Mouse (Mus musculus) heart, embryonic 14.5 days (tissue): Measurements from ENCODE around the gene Ccdc194. TPM values are rescaled to one million over a fixed set of nuclear protein-coding genes. Genes with fewer than 3 reads are reported as not detected.
A peak's percentile ranks its signal among the peaks of the same experiment; 100 is the strongest.

Experiments
- ATAC-seq: fragments of 200-750 bp; cut with Nextera tagmentation; 2 replicates; pipeline ENCODE4 v1.8.0; 2017; ENCODE audit warnings: low read depth, moderate TSS enrichment; ENCODE audit not compliant: insufficient number of reproducible peaks, insufficient read depth, low FRiP score
- H3K27ac ChIP-seq, 2 experiments: fragments of 200-500 bp in 1 of 2; fragments of 300-500 bp in 1 of 2; sonication (generic) in 1 of 2; replicated peaks in 1 of 2; 2 replicates each; pipeline ENCODE4 v1.5.1; 2012 to 2014; ENCODE audit warnings: low read depth in 2 of 2, low read length in 2 of 2, control low read depth in 1 of 2, mild to moderate bottlenecking in 1 of 2, mixed read lengths in 1 of 2; ENCODE audit not compliant: control insufficient read depth in 1 of 2, insufficient read depth in 1 of 2
- H3K27me3 ChIP-seq: fragments of 300-500 bp; sonication (generic); 2 replicates; pipeline ENCODE4 v1.6.1; 2014; ENCODE audit warnings: mild to moderate bottlenecking, low read length, control low read depth; ENCODE audit not compliant: control insufficient read depth, insufficient read depth
- H3K36me3 ChIP-seq: fragments of 300-500 bp; sonication (generic); 2 replicates; pipeline ENCODE4 v1.6.1; 2014; ENCODE audit warnings: mild to moderate bottlenecking, control low read depth, low read length, mixed read lengths; ENCODE audit not compliant: control insufficient read depth, insufficient read depth
- H3K4me1 ChIP-seq, 2 experiments: fragments of 200-500 bp in 1 of 2; fragments of 300-500 bp in 1 of 2; sonication (generic) in 1 of 2; 2 replicates each; pipeline ENCODE4 v1.6.1; 2012 to 2014; ENCODE audit warnings: low read length in 2 of 2, control low read depth in 1 of 2, mixed read lengths in 1 of 2; ENCODE audit not compliant: control insufficient read depth in 2 of 2, insufficient read depth in 2 of 2
- H3K4me2 ChIP-seq: fragments of 300-500 bp; sonication (generic); 2 replicates; pipeline ENCODE4 v1.6.1; 2014; ENCODE audit warnings: mild to moderate bottlenecking, low read length
- H3K4me3 ChIP-seq, 2 experiments: fragments of 200-500 bp in 1 of 2; fragments of 300-500 bp in 1 of 2; sonication (generic) in 1 of 2; 2 replicates each; pipeline ENCODE4 v1.5.1; 2012 to 2014; ENCODE audit warnings: low read length in 2 of 2, mild to moderate bottlenecking in 2 of 2, control low read depth in 1 of 2, low read depth in 1 of 2, moderate library complexity in 1 of 2; ENCODE audit not compliant: control insufficient read depth in 1 of 2, insufficient read depth in 1 of 2
- H3K9ac ChIP-seq: fragments of 300-500 bp; sonication (generic); 2 replicates; pipeline ENCODE4 v1.6.1; 2014; ENCODE audit warnings: mild to moderate bottlenecking, low read length
- H3K9me3 ChIP-seq: fragments of 300-500 bp; sonication (generic); 2 replicates; pipeline ENCODE4 v1.6.1; 2016; ENCODE audit warnings: low read length, control low read depth; ENCODE audit not compliant: control insufficient read depth
- WGBS: fragments of 180-500 bp; shearing (Covaris S2); extraction: QIAGEN DNeasy Blood & Tissue Kit; methylation state at CpG from one replicate; pipeline ENCODE4 v1.1.7; 2014; 5-methylcytosine and 5-hydroxymethylcytosine counted together
- polyA plus RNA-seq: library from polyadenylated mRNA; unstranded; fragments of >200 nt; fragmentation: Nextera tagmentation; extraction: Ambion mirVana; gene quantifications from 2 replicates; pipeline ENCODE4 v1.2.1, GENCODE M21; 2014

The Ccdc194 gene
- polyA plus RNA-seq, 1 experiment from 2014 or later: 0.35 TPM

DNA sequence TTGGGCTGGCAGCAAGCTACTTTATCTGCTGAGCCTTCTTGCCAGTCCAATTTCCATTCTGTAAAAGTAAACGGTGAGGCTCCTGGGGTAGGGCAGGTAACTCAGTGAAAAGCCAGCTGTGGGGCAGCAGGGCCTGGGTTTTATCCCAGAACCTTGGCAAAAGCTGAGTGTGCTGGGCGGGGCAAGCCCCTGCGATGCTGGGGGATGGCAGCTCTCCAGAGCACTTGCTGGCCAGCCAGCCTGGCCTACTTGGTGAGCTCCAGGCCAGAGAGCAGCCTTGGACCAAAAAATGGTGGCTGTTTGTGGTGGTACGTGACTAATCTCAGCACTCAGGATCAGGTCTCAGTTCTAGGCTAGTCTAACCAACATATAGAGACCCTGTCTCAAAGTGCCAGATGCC is 19.5 kb downstream of the Ccdc194 start:
- 67% methylated on average over 4 of the region's 4 CpGs for WGBS
- H3K27me3 ChIP-seq: peaks cover 49% of the 10 kb centered on the region
- ATAC-seq: no peak
- no peak overlapping the region for H3K27ac ChIP-seq
- no peak overlapping the region for H3K9ac ChIP-seq
- peaks cover 7 to 8% of the 10 kb centered on the region in 2 experiments; a peak in 3 of 4 replicates for H3K4me1 ChIP-seq
- H3K9me3 ChIP-seq: no peaks in the 10 kb centered on the region
- no peak overlapping the region for H3K4me3 ChIP-seq
- H3K36me3 ChIP-seq: no peaks in the 10 kb centered on the region
- H3K4me2 ChIP-seq: no peak overlapping the region

DNA sequence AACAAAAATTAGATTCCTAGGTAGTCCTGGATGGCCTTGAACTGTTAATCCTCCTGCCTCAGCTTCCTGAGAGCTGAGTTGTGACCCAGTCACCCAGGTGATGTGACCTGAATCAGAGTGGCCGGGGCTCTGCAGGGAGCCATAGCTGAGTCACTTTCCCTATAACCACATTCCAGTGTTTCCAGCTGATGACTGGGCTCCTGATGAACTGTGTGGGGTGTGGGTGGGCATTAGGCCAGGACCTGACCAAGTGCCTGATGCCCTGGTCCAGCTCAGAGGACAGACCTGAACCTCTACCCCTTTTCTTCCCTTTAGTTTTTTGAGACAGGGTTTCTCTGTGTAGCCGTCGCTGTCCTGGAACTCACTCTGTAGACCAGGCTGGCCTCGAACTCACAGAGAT is 20.2 kb downstream of the Ccdc194 start:
- Histone ChIP-seq H3K4me2 (no peak overlapping the region), H3K36me3 (no peaks in the 10 kb centered on the region), H3K4me1 (peaks cover 7 to 8% of the 10 kb centered on the region in 2 experiments; a peak in 3 of 4 replicates), H3K9me3 (no peaks in the 10 kb centered on the region), H3K4me3 (no peak overlapping the region), H3K27me3 (peaks cover 43% of the 10 kb centered on the region), H3K27ac (no peak overlapping the region), H3K9ac (no peak overlapping the region)
- 91% methylated on average over 4 of the region's 4 CpGs for WGBS
- ATAC-seq: no peak

DNA sequence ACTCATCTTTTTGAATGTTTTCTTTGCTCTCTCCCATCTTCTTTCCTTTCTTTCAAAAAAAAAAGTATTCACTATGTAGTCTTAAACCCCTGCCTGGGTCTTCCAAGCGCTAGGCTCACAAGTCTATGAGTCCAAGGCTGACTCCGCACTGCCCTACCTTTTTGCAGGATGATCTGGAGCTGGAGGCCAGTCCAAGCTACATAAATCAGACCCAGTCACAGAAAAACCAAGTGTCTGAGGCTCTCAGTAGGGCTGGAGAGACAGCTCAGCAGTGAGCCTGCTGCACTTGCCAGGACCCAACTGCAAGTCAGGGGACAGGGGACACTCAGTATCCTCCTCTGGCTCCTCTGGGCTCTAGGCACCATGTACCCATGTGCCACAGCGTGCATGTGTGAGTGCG is 21.2 kb downstream of the Ccdc194 start:
- no peak overlapping the region for H3K9ac ChIP-seq
- no peaks in the 10 kb centered on the region for H3K36me3 ChIP-seq
- H3K9me3 ChIP-seq: no peaks in the 10 kb centered on the region
- no peak overlapping the region for H3K4me3 ChIP-seq
- WGBS: 87% methylated on average over 4 of the region's 4 CpGs
- no peak for ATAC-seq
- peaks cover 8 to 12% of the 10 kb centered on the region in 2 experiments; a peak in 3 of 4 replicates for H3K4me1 ChIP-seq
- H3K27ac ChIP-seq: no peak overlapping the region
- no peak overlapping the region for H3K4me2 ChIP-seq
- H3K27me3 ChIP-seq: peaks cover 35% of the 10 kb centered on the region

DNA sequence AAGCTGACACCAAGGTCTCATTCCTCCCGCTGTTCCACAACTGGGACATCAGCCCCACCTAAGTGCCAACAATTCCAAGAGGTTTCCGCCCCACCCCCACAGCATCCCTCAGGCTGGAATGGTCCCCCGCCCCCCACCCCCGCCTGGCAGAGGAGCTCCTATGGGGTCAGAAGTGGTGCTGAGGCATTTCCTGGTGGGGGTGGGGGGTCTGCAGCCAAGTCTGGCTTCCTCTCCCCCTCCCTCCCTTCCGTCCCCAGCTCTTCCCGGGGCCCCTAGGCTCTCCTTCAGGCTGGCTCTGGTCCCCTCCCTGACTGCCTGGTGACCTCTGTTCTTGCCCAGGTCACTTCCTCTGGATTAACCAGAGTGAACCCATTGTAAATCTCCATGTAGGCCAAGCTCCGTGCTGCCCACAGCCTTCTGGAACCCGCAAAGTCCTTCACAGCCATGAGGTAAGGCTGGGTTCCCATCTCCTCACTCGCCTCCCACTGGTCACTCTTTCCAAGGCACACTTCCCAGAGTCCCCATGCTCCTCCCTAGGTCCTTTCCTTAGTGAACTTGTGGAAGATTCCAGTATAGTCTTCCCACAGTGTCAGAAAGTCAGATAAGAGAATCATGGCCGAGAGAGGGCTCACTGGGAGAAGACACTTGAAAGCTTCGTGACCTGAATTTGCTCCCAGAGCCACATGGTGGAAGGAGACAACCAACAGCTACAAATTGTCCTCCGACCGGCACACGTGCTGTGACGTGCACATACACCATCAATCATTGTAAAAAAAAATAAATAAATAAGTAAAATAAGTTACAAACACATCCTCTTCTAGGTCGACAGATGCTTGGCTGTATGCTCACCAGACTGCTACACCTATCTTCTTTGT is 26.5 kb downstream of the Ccdc194 start:
- Histone ChIP-seq H3K9me3 (no peaks in the 10 kb centered on the region), H3K9ac (no peak overlapping the region), H3K4me1 (peaks cover 28 to 52% of the 10 kb centered on the region in 2 experiments), H3K4me3 (no peak overlapping the region), H3K27ac (peak overlapping the region; percentile 55 to 75), H3K36me3 (peaks cover 3% of the 10 kb centered on the region), H3K27me3 (no peaks in the 10 kb centered on the region), H3K4me2 (peak overlapping the region; percentile 12; the same call in 1 of the 2 replicates)
- 30% methylated on average over 14 of the region's 16 CpGs for WGBS
- ATAC-seq: peak; percentile 51

DNA sequence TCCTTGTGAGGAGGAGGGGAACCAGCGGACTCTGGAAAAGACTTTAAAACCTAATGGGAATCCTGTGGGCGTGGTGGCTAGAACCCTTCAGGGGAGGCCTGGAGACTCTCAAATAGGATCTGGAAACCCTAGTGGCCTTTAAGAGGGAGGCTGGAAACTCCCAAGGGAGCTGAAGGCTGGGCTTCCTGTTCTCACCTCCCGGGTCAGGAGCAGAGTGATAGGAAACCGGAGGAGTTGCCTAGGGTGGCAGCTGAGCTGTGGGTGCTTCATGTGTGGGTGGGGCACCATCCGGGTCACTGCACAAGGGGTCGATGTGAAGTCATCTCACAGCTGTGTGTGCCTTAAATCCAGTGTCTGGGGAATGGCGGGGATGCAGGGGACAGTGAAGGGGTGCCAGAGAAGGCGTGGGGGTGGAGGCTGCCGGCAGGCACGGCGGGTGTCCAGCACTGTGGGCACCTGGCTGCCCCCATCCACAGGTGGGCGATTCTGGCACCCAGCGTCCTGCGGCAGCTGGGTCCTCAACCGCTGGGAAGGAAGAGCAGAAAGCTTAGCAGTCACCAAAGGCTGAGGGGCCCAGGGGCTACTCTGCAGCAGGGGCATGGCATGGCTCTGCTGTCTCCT is 27.5 kb downstream of the Ccdc194 start:
- peaks cover 28 to 52% of the 10 kb centered on the region in 2 experiments for H3K4me1 ChIP-seq

DNA sequence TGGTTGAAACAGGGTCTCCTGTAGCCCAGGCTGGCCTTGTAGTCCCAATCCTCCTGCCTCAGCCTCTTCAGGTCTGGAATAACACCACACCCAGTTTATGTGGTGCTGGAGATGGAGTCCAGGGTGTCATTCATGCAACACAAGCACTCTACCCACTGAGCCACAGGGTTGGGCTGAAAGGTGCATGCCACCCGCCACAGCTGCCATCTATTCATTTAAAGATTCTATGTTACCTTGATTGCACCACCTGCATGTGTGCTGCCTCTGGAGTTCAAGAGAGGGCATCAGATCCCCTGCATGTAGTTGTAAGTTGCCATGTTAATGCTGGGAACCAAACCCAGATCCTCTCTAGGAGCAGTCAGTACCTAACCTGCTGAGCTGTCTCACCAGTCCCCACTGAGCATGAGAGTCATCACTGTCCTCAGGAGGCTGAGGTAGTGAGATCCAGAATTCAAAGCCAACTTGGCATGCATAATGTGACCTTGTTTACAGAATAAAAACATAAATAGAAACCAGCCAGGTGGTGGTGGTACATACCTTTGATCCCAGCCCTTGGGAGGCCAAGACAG is 28.4 kb downstream of the Ccdc194 start:
- Histone ChIP-seq H3K4me3 (no peak overlapping the region), H3K27ac (peak overlapping the region; percentile 58 to 61; a peak in 2 of 4 replicates), H3K4me2 (no peak overlapping the region), H3K27me3 (no peaks in the 10 kb centered on the region), H3K9me3 (no peaks in the 10 kb centered on the region), H3K36me3 (peaks cover 22% of the 10 kb centered on the region), H3K4me1 (peaks cover 28 to 52% of the 10 kb centered on the region in 2 experiments), H3K9ac (no peak overlapping the region)
- no peak for ATAC-seq
- 97% methylated on average over 1 of the region's 1 CpGs for WGBS

More for the DNA sequence above, 27.5 kb downstream of the Ccdc194 start:
- Histone ChIP-seq H3K9me3 (no peaks in the 10 kb centered on the region), H3K36me3 (peaks cover 14% of the 10 kb centered on the region), H3K27ac (peak overlapping the region; percentile 55 to 75), H3K4me3 (no peak overlapping the region), H3K4me2 (peak overlapping the region; percentile 12; the same call in 1 of the 2 replicates), H3K9ac (peak overlapping the region; percentile 57; the same call in 1 of the 2 replicates), H3K27me3 (no peaks in the 10 kb centered on the region)
- 12% methylated on average over 14 of the region's 15 CpGs for WGBS
- no peak for ATAC-seq

DNA sequence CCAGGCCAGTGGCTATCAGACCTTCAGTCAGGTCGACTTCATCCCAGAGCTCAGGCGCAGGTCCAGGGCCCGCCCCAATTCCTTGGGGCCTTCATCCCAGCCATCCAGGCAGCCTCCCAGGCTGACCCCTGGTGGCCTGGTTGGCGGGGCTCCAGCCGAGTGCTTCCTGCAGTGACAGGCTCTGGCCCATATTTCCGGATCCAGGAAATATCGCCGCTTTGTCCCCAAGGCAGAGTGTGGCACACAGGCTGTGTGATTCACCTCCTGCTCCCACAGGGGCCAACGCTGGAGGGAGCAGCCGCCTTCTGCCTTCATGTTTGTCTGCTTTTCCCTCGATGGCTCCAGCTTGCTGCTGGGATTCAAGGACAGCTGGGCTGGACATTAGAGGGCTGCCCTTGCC is 29.0 kb downstream of the Ccdc194 start:
- Histone ChIP-seq H3K4me3 (no peak overlapping the region), H3K4me2 (no peak overlapping the region), H3K27ac (peak overlapping the region; percentile 61 to 66), H3K4me1 (peaks cover 28 to 52% of the 10 kb centered on the region in 2 experiments), H3K9me3 (no peaks in the 10 kb centered on the region), H3K27me3 (no peaks in the 10 kb centered on the region), H3K9ac (peak overlapping the region; percentile 21; the same call in 1 of the 2 replicates), H3K36me3 (peaks cover 29% of the 10 kb centered on the region)
- 33% methylated on average over 11 of the region's 11 CpGs for WGBS
- ATAC-seq: peak; percentile 51
